Mouse (Mus musculus) forebrain, embryonic 15.5 days (tissue): ENCODE measurements around the gene Rasef. TPM values are rescaled to one million over a fixed set of nuclear protein-coding genes. Genes with fewer than 3 reads are reported as not detected.
"Not testable (repeated sequence)": the region's sequence is repeated elsewhere in the genome, so short reads cannot be mapped to it uniquely, and the experiment has no call there.

Experiments used
- ATAC-seq: fragments of 200-750 bp; cut with Nextera tagmentation; replicated peaks from 2 replicates; pipeline ENCODE4 v1.8.0; 2017; ENCODE audit warnings: mild to moderate bottlenecking, moderate TSS enrichment, moderate library complexity
- H3K27ac ChIP-seq: fragments of 300-500 bp; sonication (generic); replicated peaks from 2 replicates; pipeline ENCODE4 v1.5.1; 2015; ENCODE audit warnings: mild to moderate bottlenecking, inconsistent platforms
- H3K27me3 ChIP-seq: fragments of 300-500 bp; sonication (generic); 2 replicates; pipeline ENCODE4 v1.6.1; 2015; ENCODE audit warnings: inconsistent platforms
- H3K36me3 ChIP-seq: fragments of 300-500 bp; sonication (generic); 2 replicates; pipeline ENCODE4 v1.6.1; 2015; ENCODE audit warnings: mild to moderate bottlenecking, inconsistent platforms
- H3K4me1 ChIP-seq: fragments of 300-500 bp; sonication (generic); 2 replicates; pipeline ENCODE4 v1.6.1; 2015; ENCODE audit warnings: inconsistent platforms
- H3K4me2 ChIP-seq: fragments of 300-500 bp; sonication (generic); replicated peaks from 2 replicates; pipeline ENCODE4 v1.6.1; 2015; ENCODE audit warnings: mild to moderate bottlenecking, inconsistent platforms
- H3K4me3 ChIP-seq: fragments of 300-500 bp; sonication (generic); 2 replicates; pipeline ENCODE4 v1.5.1; 2015; ENCODE audit warnings: mild to moderate bottlenecking, inconsistent platforms
- H3K9ac ChIP-seq: fragments of 300-500 bp; sonication (generic); replicated peaks from 2 replicates; pipeline ENCODE4 v1.6.1; 2015; ENCODE audit warnings: mild to moderate bottlenecking, inconsistent platforms
- H3K9me3 ChIP-seq: fragments of 300-500 bp; sonication (generic); 2 replicates; pipeline ENCODE4 v1.6.1; 2016; ENCODE audit warnings: inconsistent platforms
- WGBS: fragments of 180-500 bp; shearing (Covaris S2); methylation state at CpG from one replicate; pipeline ENCODE4 v1.1.7; 2015; ENCODE audit warnings: mixed read lengths; 5-methylcytosine and 5-hydroxymethylcytosine counted together
- polyA plus RNA-seq: library from polyadenylated mRNA; unstranded; fragments of >200 nt; fragmentation: Nextera tagmentation; extraction: Ambion mirVana; gene quantifications from 2 replicates; pipeline ENCODE4 v1.2.1, GENCODE M21; 2015

Rasef gene
- polyA plus RNA-seq, 1 experiment from 2014 or later = 0.34 TPM

DNA sequence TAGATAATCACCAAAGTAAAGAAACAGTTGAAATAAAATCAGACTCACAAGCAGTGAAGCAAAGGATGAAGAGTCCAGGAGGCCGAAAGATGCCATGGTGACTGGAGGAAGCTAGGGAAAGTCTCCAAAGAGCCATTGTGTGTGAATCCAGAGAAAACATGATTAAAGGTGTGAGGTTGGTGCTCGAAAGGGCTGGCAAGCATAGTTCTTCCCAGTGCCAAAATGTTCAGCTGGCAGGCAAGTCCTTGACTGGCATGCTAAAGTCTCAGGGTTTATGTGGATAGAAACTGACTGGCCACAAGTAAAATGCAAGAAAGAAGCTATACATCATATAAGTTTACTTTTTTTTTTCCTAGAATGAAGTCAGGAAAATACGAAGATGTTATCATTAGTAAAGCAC lies 22.6 kb downstream of the Rasef start:
- no peak for ATAC-seq
- H3K4me2 ChIP-seq = no peak overlapping the region
- WGBS = 74% methylated on average over 3 of the region's 3 CpGs

GRCm38 (mm10) chr4:73748219-73748618 lies 42.6 kb downstream of the Rasef start:
- 94% methylated on average over 5 of the region's 5 CpGs for WGBS
- H3K9ac ChIP-seq = no peak overlapping the region
- H3K27ac ChIP-seq = no peak overlapping the region
- no peak for ATAC-seq
- H3K9me3 ChIP-seq = no peaks in the 10 kb centered on the region
- no peaks in the 10 kb centered on the region for H3K36me3 ChIP-seq
- no peak overlapping the region for H3K4me3 ChIP-seq
- no peaks in the 10 kb centered on the region for H3K4me1 ChIP-seq
- no peaks in the 10 kb centered on the region for H3K27me3 ChIP-seq
- H3K4me2 ChIP-seq = no peak overlapping the region

More for the DNA sequence above, 22.6 kb downstream of the Rasef start:
- no peaks in the 10 kb centered on the region for H3K9me3 ChIP-seq
- H3K4me3 ChIP-seq = no peak overlapping the region
- H3K4me1 ChIP-seq = no peaks in the 10 kb centered on the region
- H3K27ac ChIP-seq = no peak overlapping the region
- H3K36me3 ChIP-seq = no peaks in the 10 kb centered on the region
- no peaks in the 10 kb centered on the region for H3K27me3 ChIP-seq
- H3K9ac ChIP-seq = no peak overlapping the region

DNA sequence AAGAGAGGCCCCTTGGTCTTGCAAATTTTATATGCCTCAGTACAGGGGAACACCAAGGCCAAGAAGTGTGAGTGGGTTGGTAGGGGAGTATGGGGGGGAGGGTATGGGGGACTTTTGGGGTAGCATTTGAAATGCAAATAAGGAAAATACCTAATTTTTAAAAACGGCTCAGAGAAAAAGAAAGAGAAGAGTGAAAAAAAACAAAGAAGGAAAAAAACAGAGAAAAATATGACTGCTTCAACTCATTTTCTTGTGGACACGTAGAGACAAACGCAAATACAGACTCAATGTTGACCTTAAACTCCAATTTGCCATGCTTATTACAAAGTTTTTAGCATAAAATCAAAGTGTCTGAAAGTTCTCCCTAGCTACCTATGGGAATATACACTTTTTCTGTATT lies 51.4 kb downstream of the Rasef start:
- H3K27me3 ChIP-seq = no peaks in the 10 kb centered on the region
- no peaks in the 10 kb centered on the region for H3K9me3 ChIP-seq
- no peak overlapping the region for H3K4me3 ChIP-seq
- H3K4me2 ChIP-seq = no peak overlapping the region
- ATAC-seq = no peak
- H3K36me3 ChIP-seq = no peaks in the 10 kb centered on the region
- H3K4me1 ChIP-seq = no peaks in the 10 kb centered on the region
- WGBS = 89% methylated on average over 3 of the region's 3 CpGs
- H3K27ac ChIP-seq = no peak overlapping the region
- H3K9ac ChIP-seq = no peak overlapping the region

DNA sequence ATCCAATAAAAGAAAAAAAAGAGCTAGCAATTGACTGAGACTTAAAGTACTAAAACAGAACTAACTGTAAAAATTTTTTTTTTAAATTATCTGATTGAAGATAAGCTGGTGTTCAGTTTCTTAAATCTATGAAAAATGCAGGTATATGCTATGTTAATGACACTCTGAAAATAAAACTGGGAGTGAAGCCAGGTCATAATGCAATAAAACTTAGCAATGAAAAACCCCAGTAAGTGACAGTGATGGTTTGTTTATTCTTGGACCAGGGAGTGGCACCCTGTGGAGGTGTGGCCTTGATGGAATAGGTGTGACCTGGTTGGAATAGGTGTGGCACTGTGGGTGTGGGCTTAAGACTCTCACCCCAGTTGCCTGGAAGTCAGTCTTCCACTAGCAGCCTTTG lies 71.0 kb downstream of the Rasef start:
- no peaks in the 10 kb centered on the region for H3K36me3 ChIP-seq
- no peak overlapping the region for H3K27ac ChIP-seq
- H3K9me3 ChIP-seq = no peaks in the 10 kb centered on the region
- H3K27me3 ChIP-seq = no peaks in the 10 kb centered on the region
- ATAC-seq = no peak
- H3K4me3 ChIP-seq = no peak overlapping the region
- H3K9ac ChIP-seq = no peak overlapping the region
- H3K4me2 ChIP-seq = no peak overlapping the region
- H3K4me1 ChIP-seq = no peaks in the 10 kb centered on the region

- H3K27ac ChIP-seq = no peak overlapping the region
- H3K36me3 ChIP-seq = no peaks in the 10 kb centered on the region
- H3K4me2 ChIP-seq = no peak overlapping the region
- no peak overlapping the region for H3K4me3 ChIP-seq
- no peak overlapping the region for H3K9ac ChIP-seq
- 88% methylated on average over 1 of the region's 1 CpGs for WGBS
- no peaks in the 10 kb centered on the region for H3K9me3 ChIP-seq
- ATAC-seq = no peak
- no peaks in the 10 kb centered on the region for H3K27me3 ChIP-seq
- no peaks in the 10 kb centered on the region for H3K4me1 ChIP-seq
Measured at GRCm38 (mm10) chr4:73718761-73719160, 72.0 kb downstream of the Rasef start.

DNA sequence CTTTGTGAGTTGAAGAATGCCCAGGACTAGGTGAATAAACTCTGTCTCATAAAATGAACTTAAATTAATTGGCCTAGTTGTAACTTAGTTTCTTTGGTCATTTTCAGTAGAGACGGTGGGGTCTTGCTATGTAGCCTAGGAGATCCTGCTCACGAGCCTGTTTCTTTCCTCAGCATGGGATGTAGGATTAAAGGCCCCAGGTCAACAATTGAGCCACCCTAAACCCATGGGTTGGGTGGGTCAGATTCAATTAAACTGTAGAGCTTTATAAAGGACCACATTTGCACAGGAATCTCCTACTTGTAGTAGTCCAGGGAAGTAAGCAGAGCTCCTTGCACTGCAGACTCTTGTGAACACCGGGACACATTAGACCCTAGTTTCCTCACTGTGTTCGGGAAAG lies 107.6 kb downstream of the Rasef start, which contains the start of gene Gm428:
TSS of gene Gm428 (plus strand) at position 301 of the 400 bp plus-strand sequence.
- not testable (repeated sequence) for H3K4me3 ChIP-seq, H3K27me3 ChIP-seq, H3K9ac ChIP-seq, ATAC-seq, H3K4me2 ChIP-seq, H3K9me3 ChIP-seq, H3K4me1 ChIP-seq, H3K27ac ChIP-seq, H3K36me3 ChIP-seq
- 82% methylated on average over 2 of the region's 4 CpGs for WGBS

DNA sequence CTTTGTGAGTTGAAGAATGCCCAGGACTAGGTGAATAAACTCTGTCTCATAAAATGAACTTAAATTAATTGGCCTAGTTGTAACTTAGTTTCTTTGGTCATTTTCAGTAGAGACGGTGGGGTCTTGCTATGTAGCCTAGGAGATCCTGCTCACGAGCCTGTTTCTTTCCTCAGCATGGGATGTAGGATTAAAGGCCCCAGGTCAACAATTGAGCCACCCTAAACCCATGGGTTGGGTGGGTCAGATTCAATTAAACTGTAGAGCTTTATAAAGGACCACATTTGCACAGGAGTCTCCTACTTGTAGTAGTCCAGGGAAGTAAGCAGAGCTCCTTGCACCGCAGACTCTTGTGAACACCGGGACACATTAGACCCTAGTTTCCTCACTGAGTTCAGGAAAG lies 122.7 kb downstream of the Rasef start, which contains the start of gene Gm11239:
TSS of gene Gm11239 (plus strand) at position 301 of the 400 bp plus-strand sequence.
- H3K4me2 ChIP-seq, H3K36me3 ChIP-seq, ATAC-seq, H3K9me3 ChIP-seq, H3K4me3 ChIP-seq, H3K27me3 ChIP-seq, H3K9ac ChIP-seq, H3K27ac ChIP-seq, H3K4me1 ChIP-seq: not testable (repeated sequence)
- WGBS = no CpG with 5 or more reads among the region's 4 CpGs

Other genes with a start within 250 kb of the Rasef start
- not detected in 2 replicates for gene Gm11238, start 183.1 kb downstream of the Rasef start, polyA plus RNA-seq
- gene Gm11237, start 168.0 kb downstream of the Rasef start, polyA plus RNA-seq = not detected in 2 replicates
- gene Gm11236, start 152.9 kb downstream of the Rasef start, polyA plus RNA-seq = not detected in 2 replicates
- not detected in 2 replicates for gene Gm11239, start 122.6 kb downstream of the Rasef start, polyA plus RNA-seq
- not detected in 2 replicates for gene Gm428, start 107.5 kb downstream of the Rasef start, polyA plus RNA-seq
- not detected in 2 replicates for gene Gm11758, start 85.3 kb upstream of the Rasef start, polyA plus RNA-seq
- gene Gm11757, start 100.1 kb upstream of the Rasef start, polyA plus RNA-seq = not detected in 2 replicates
- gene Gm13871, start 115.0 kb upstream of the Rasef start, polyA plus RNA-seq = not detected in 2 replicates
- not detected in 2 replicates for gene Gm11756, start 129.8 kb upstream of the Rasef start, polyA plus RNA-seq
- gene 2310002L09Rik, start 159.9 kb upstream of the Rasef start, polyA plus RNA-seq = not detected in 2 replicates
- 21.2 and 21.5 TPM in 2 replicates for gene Frmd3, start 222.4 kb upstream of the Rasef start, polyA plus RNA-seq